Mouse (Mus musculus) R1 (cell line): ENCODE data around the gene Fam117b.
A peak's percentile ranks its signal among the peaks of the same experiment; 100 is the strongest.

Experiments
- DNase-seq: peaks from one replicate; pipeline ENCODE4 v3.0.0-alpha.2; 2018; ENCODE audit warnings: low read depth, low spot score

The Fam117b gene

GRCm38 (mm10) chr1:59912413-59913157 lies at the start of gene Fam117b:
Gene Fam117b (plus strand): TSS chr1:59913006.
- DNase-seq = peak; percentile 98

GRCm38 (mm10) chr1:59868041-59868440 lies 44.8 kb upstream of the Fam117b start:
- no peak for DNase-seq

- DNase-seq = no peak
Observed at GRCm38 (mm10) chr1:59874023-59874422, 38.8 kb upstream of the Fam117b start.

GRCm38 (mm10) chr1:59878098-59878497 lies 34.7 kb upstream of the Fam117b start:
- DNase-seq = no peak

GRCm38 (mm10) chr1:59883349-59884134 lies 29.3 kb upstream of the Fam117b start:
- peak; percentile 56 for DNase-seq

GRCm38 (mm10) chr1:59886899-59887298 lies 25.9 kb upstream of the Fam117b start:
- DNase-seq = no peak

- no peak for DNase-seq
Observed at GRCm38 (mm10) chr1:59888018-59888417, 24.8 kb upstream of the Fam117b start.

- DNase-seq = no peak
Observed at GRCm38 (mm10) chr1:59891185-59891584, 21.6 kb upstream of the Fam117b start.

GRCm38 (mm10) chr1:59892777-59893176 lies 20.0 kb upstream of the Fam117b start:
- peak; percentile 57 for DNase-seq

- no peak for DNase-seq
Observed at GRCm38 (mm10) chr1:59894025-59894424, 18.8 kb upstream of the Fam117b start.

GRCm38 (mm10) chr1:59895456-59895855 lies 17.4 kb upstream of the Fam117b start:
- DNase-seq = no peak

GRCm38 (mm10) chr1:59897147-59897798 lies 15.5 kb upstream of the Fam117b start:
- DNase-seq = no peak

- DNase-seq = no peak
Observed at GRCm38 (mm10) chr1:59899679-59900078, 13.1 kb upstream of the Fam117b start.

GRCm38 (mm10) chr1:59901082-59901876 lies 11.5 kb upstream of the Fam117b start:
- DNase-seq = no peak

GRCm38 (mm10) chr1:59902634-59903033 lies 10.2 kb upstream of the Fam117b start:
- DNase-seq = no peak

- DNase-seq = no peak
Observed at GRCm38 (mm10) chr1:59904630-59905295, 8.0 kb upstream of the Fam117b start.

- no peak for DNase-seq
Observed at GRCm38 (mm10) chr1:59905916-59906315, 6.9 kb upstream of the Fam117b start.

- DNase-seq = no peak
Observed at GRCm38 (mm10) chr1:59906819-59907521, 5.8 kb upstream of the Fam117b start.

- DNase-seq = peak; percentile 44
Observed at GRCm38 (mm10) chr1:59907700-59908099, 5.1 kb upstream of the Fam117b start.

GRCm38 (mm10) chr1:59910941-59911340 lies 1.9 kb upstream of the Fam117b start:
- no peak for DNase-seq
